Mouse (Mus musculus) embryonic facial prominence, embryonic 14.5 days (tissue): ENCODE results near the gene Mfsd14a. TPM values are rescaled to one million over a fixed set of nuclear protein-coding genes. Genes with fewer than 3 reads are reported as not detected.
"Not testable (repeated sequence)": the region's sequence is repeated elsewhere in the genome, so short reads cannot be mapped to it uniquely, and the experiment has no call there.

Experiments used
- ATAC-seq: fragments of 200-750 bp; cut with Nextera tagmentation; 2 replicates; pipeline ENCODE4 v1.8.0; 2017; ENCODE audit warnings: low read depth, moderate number of reproducible peaks, moderate TSS enrichment
- DNase-seq: peaks from one replicate; pipeline ENCODE4 v3.0.0-alpha.2; 2015; ENCODE audit warnings: low spot score
- H3K27ac ChIP-seq: fragments of 300-500 bp; sonication (generic); replicated peaks from 2 replicates; pipeline ENCODE4 v1.5.1; 2014; ENCODE audit warnings: low read depth, mild to moderate bottlenecking, low read length, moderate library complexity
- H3K27me3 ChIP-seq: fragments of 300-500 bp; sonication (generic); replicated peaks from 2 replicates; pipeline ENCODE4 v1.6.1; 2014; ENCODE audit warnings: low read length; ENCODE audit not compliant: control insufficient read depth, insufficient read depth
- H3K36me3 ChIP-seq: fragments of 300-500 bp; sonication (generic); 2 replicates; pipeline ENCODE4 v1.6.1; 2014; ENCODE audit warnings: low read length, mixed read lengths; ENCODE audit not compliant: control insufficient read depth, insufficient read depth
- H3K4me1 ChIP-seq: fragments of 300-500 bp; sonication (generic); 2 replicates; pipeline ENCODE4 v1.6.1; 2014; ENCODE audit warnings: antibody characterized with exemption, low read length; ENCODE audit not compliant: control insufficient read depth, insufficient read depth
- H3K4me2 ChIP-seq: fragments of 300-500 bp; sonication (generic); 2 replicates; pipeline ENCODE4 v1.6.1; 2014; ENCODE audit warnings: low read depth, mild to moderate bottlenecking, low read length, moderate library complexity, mixed read lengths
- H3K4me3 ChIP-seq: fragments of 300-500 bp; sonication (generic); 2 replicates; pipeline ENCODE4 v1.5.1; 2014; ENCODE audit warnings: low read depth, mild to moderate bottlenecking, low read length
- H3K9ac ChIP-seq: fragments of 300-500 bp; sonication (generic); 2 replicates; pipeline ENCODE4 v1.6.1; 2014; ENCODE audit warnings: low read depth, mild to moderate bottlenecking, low read length, moderate library complexity, mixed read lengths
- H3K9me3 ChIP-seq: fragments of 300-500 bp; sonication (generic); 2 replicates; pipeline ENCODE4 v1.6.1; 2016; ENCODE audit warnings: low read length; ENCODE audit not compliant: control insufficient read depth
- WGBS: fragments of 180-500 bp; shearing (Covaris S2); extraction: QIAGEN DNeasy Blood & Tissue Kit; methylation state at CpG from one replicate; pipeline ENCODE4 v1.1.7; 2014; 5-methylcytosine and 5-hydroxymethylcytosine counted together
- polyA plus RNA-seq: library from polyadenylated mRNA; unstranded; fragments of >200 nt; fragmentation: Nextera tagmentation; extraction: Ambion mirVana; gene quantifications from 2 replicates; pipeline ENCODE4 v1.2.1, GENCODE M21; 2014

Gene Mfsd14a
- polyA plus RNA-seq, 1 experiment from 2014 or later: 77.5 TPM

- no peak overlapping the region for H3K27ac ChIP-seq
- H3K36me3 ChIP-seq: peaks cover 13% of the 10 kb centered on the region; the same call in 1 of the 2 replicates
- H3K4me1 ChIP-seq: no peaks in the 10 kb centered on the region
- DNase-seq (no peak), ATAC-seq (no peak)
- H3K4me2 ChIP-seq: no peak overlapping the region
- no peaks in the 10 kb centered on the region for H3K9me3 ChIP-seq
- WGBS: 86% methylated on average over 2 of the region's 2 CpGs
- H3K27me3 ChIP-seq: no peaks in the 10 kb centered on the region
- no peak overlapping the region for H3K4me3 ChIP-seq
- no peak overlapping the region for H3K9ac ChIP-seq
Measured at GRCm38 (mm10) chr3:116695666-116695985, 33.1 kb upstream of the Mfsd14a start.

DNA sequence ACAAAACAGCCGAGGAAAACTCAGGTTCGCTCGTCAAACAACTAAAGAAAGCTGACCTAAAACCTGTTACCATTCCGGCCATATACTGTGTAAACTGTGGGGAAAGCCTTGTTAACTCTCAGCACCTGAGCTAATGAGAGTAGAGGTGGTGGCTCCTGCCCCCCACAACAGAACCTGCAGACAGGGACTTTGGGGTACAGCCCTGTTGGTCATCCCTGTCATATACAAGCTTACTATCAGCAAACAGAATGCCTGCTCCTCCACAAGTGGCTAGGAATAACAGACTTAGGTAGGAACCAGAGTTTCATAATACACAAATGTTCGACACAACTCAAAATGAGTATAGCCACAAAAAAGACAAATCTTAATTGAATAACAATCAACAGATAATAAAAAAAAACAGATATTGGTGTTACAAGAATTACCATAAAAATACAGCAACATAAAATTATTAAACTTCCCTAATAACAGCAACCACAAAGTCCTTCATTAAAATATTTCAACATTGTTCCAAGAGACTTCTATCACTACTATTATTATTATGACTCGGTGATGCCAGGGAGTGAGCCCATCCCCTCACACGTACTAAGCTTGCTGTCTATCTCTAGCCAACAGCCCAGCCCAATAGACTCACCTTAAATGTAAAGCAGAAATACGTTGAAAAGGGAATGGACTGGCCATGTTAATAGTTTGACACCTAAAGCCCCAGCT is 32.6 kb upstream of the Mfsd14a start:
- DNase-seq: no peak
- no peak for ATAC-seq

DNA sequence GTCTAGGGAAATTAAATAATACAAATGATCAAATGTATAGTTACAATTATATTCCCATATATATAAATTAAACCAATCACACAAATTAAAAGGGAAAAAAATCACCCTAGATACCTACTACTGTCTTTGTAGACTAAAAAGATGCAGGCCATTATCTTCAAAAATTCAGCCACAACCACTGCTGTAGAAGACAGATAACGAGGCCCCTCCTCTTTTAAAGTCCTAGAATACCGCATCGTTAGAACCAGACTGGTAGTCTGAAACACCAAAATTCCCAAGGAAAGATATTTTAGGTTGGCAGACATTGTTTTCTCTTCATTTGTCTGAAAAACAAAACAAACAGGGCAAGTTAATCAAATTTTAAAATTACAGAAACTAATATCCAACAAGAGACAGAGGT is 31.8 kb upstream of the Mfsd14a start:
- Histone ChIP-seq H3K4me3 (no peak overlapping the region), H3K4me2 (no peak overlapping the region), H3K27ac (no peak overlapping the region), H3K36me3 (peaks cover 13% of the 10 kb centered on the region; the same call in 1 of the 2 replicates), H3K9me3 (no peaks in the 10 kb centered on the region), H3K4me1 (no peaks in the 10 kb centered on the region), H3K27me3 (no peaks in the 10 kb centered on the region), H3K9ac (no peak overlapping the region)
- WGBS: 95% methylated on average over 3 of the region's 3 CpGs
- ATAC-seq (no peak), DNase-seq (no peak)

More for the DNA sequence above, 32.6 kb upstream of the Mfsd14a start:
- Histone ChIP-seq H3K4me1 (no peaks in the 10 kb centered on the region), H3K9me3 (no peaks in the 10 kb centered on the region), H3K27ac (no peak overlapping the region), H3K36me3 (peaks cover 13% of the 10 kb centered on the region; the same call in 1 of the 2 replicates), H3K9ac (no peak overlapping the region), H3K27me3 (no peaks in the 10 kb centered on the region), H3K4me3 (no peak overlapping the region), H3K4me2 (no peak overlapping the region)
- WGBS: 88% methylated on average over 8 of the region's 8 CpGs

DNA sequence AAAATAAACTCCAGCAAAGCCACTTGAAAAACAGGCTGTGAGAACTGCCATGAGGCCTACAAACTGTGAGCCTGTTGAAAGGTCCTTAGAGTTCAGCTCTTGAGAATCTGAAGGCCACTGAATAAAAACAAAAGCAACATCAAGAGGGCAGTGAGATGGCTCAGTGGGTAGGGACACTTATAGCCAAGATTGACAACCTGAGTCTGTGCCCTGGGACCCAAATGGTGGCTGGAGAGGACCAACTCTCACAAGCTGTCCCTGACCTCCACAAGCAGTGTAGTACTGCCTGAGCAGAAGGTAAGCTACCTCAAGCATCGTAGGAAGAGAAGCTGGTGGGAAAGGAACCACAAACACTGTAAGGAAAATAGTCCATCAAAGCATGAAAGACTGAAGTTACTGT is 18.7 kb upstream of the Mfsd14a start, which contains the start of gene Gm43191:
Gm43191 (minus strand) TSS at position 101 of the 400 bp plus-strand sequence.
- no peak within 1 kb of the TSS for H3K4me3 ChIP-seq
- H3K9me3 ChIP-seq: no peaks in the 10 kb centered on the region
- no peaks in the 10 kb centered on the region for H3K4me1 ChIP-seq
- no peak within 1 kb of the TSS for H3K4me2 ChIP-seq
- DNase-seq: no peak
- peaks cover 31% of the 10 kb centered on the region for H3K36me3 ChIP-seq
- no peaks in the 10 kb centered on the region for H3K27me3 ChIP-seq
- H3K27ac ChIP-seq: no peak within 1 kb of the TSS
- 96% methylated on average over 1 of the region's 1 CpGs for WGBS
- no peak for ATAC-seq
- H3K9ac ChIP-seq: no peak within 1 kb of the TSS

GRCm38 (mm10) chr3:116664281-116664680 is 1.8 kb upstream of the Mfsd14a start:
- not testable (repeated sequence) for H3K9ac ChIP-seq, H3K27ac ChIP-seq, H3K9me3 ChIP-seq, ATAC-seq, H3K36me3 ChIP-seq, H3K27me3 ChIP-seq, H3K4me2 ChIP-seq, H3K4me3 ChIP-seq, DNase-seq
- 91% methylated on average over 9 of the region's 9 CpGs for WGBS
- peaks cover 18% of the 10 kb centered on the region for H3K4me1 ChIP-seq

GRCm38 (mm10) chr3:116661870-116662414 is 535 bp downstream of the Mfsd14a start:
- WGBS: 0% methylated on average over 24 of the region's 68 CpGs
- Histone ChIP-seq H3K9ac (peak overlapping the region; percentile 98), H3K4me3 (peak overlapping the region; percentile 95), H3K27ac (peak overlapping the region; percentile 95), H3K36me3 (no peaks in the 10 kb centered on the region), H3K4me1 (peaks cover 34% of the 10 kb centered on the region), H3K4me2 (peak overlapping the region; percentile 72), H3K27me3 (no peaks in the 10 kb centered on the region), H3K9me3 (no peaks in the 10 kb centered on the region)
- DNase-seq (no peak), ATAC-seq (peak; percentile 86)

GRCm38 (mm10) chr3:116661288-116661869 is 1.1 kb downstream of the Mfsd14a start:
- WGBS: 3% methylated on average over 16 of the region's 16 CpGs
- DNase-seq: peak; percentile 9

GRCm38 (mm10) chr3:116659856-116660430 is 2.5 kb downstream of the Mfsd14a start:
- H3K36me3 ChIP-seq: no peaks in the 10 kb centered on the region
- no peak for ATAC-seq
- 80% methylated on average over 13 of the region's 13 CpGs for WGBS
- H3K4me3 ChIP-seq: no peak overlapping the region
- H3K9me3 ChIP-seq: no peaks in the 10 kb centered on the region
- H3K9ac ChIP-seq: no peak overlapping the region
- DNase-seq: no peak
- H3K4me2 ChIP-seq: peak overlapping the region; percentile 72
- peaks cover 37% of the 10 kb centered on the region for H3K4me1 ChIP-seq
- H3K27me3 ChIP-seq: no peaks in the 10 kb centered on the region
- H3K27ac ChIP-seq: no peak overlapping the region

More at GRCm38 (mm10) chr3:116661288-116661869, 1.1 kb downstream of the Mfsd14a start:
- ATAC-seq: no peak
- Histone ChIP-seq H3K27ac (peak overlapping the region; percentile 95), H3K36me3 (no peaks in the 10 kb centered on the region), H3K9me3 (no peaks in the 10 kb centered on the region), H3K4me1 (peaks cover 34% of the 10 kb centered on the region), H3K4me3 (peak overlapping the region; percentile 95), H3K9ac (peak overlapping the region; percentile 98), H3K4me2 (peak overlapping the region; percentile 72), H3K27me3 (no peaks in the 10 kb centered on the region)
